Mouse (Mus musculus): ENCODE data around the gene Ccdc149. TPM values are rescaled to one million over a fixed set of nuclear protein-coding genes. Genes with fewer than 3 reads are reported as not detected.

Gene Ccdc149
- total and polyA plus RNA-seq, 3 experiments = not detected

GRCm38 (mm10) chr5:52449187-52449586 lies 22.1 kb downstream of the Ccdc149 start:
- DNase-seq (ENCODE audit: low read depth, low spot score) = no peak
- Histone ChIP-seq H3K4me1 (ENCODE audit: control insufficient read depth in 1 of 2, insufficient read depth in 2 of 2, low read length in 2 of 2) (no peaks in the 10 kb centered on the region), H3K36me3 (ENCODE audit: control insufficient read depth in 1 of 2, insufficient read depth in 2 of 2, low read length in 2 of 2) (no peaks in the 10 kb centered on the region), H3K27ac (ENCODE audit: control insufficient read depth, low read depth, low read length) (no peak overlapping the region), H3K9me3 (replicated peaks; ENCODE audit: insufficient read depth, low read length) (no peaks in the 10 kb centered on the region), H3K27me3 (ENCODE audit: control insufficient read depth in 1 of 2, insufficient read depth in 2 of 2, low read length in 2 of 2) (no peaks in the 10 kb centered on the region), H3K9ac (ENCODE audit: control insufficient read depth, low read depth, low read length, poor library complexity, severe bottlenecking) (no peak overlapping the region), H3K4me3 (ENCODE audit: control insufficient read depth in 1 of 2, insufficient read depth in 1 of 2, low read depth in 2 of 2, low read length in 2 of 2) (no peak overlapping the region), H3K79me2 (ENCODE audit: control insufficient read depth, insufficient read depth, low read length, poor library complexity) (no peaks in the 10 kb centered on the region)
- no peak for TF ChIP-seq ZMIZ1 (IDR thresholded peaks at IDR 0.05; ENCODE audit: low read depth, low read length)
- no peak for TF ChIP-seq HCFC1 (IDR thresholded peaks at IDR 0.05; ENCODE audit: low read depth, low read length)
- no peak for TF ChIP-seq ELF1 (IDR thresholded peaks at IDR 0.05; ENCODE audit: low read depth, low read length)
- no peak for TF ChIP-seq RAD21 (IDR thresholded peaks at IDR 0.05; ENCODE audit: low read depth, low read length)
- TF ChIP-seq UBTF (IDR thresholded peaks at IDR 0.05; ENCODE audit: borderline replicate concordance, insufficient read depth, low read depth, low read length) = no peak
- no peak for TF ChIP-seq RCOR1 (IDR thresholded peaks at IDR 0.05; ENCODE audit: low read depth, low read length)
- TF ChIP-seq ETS1 (IDR thresholded peaks at IDR 0.05; ENCODE audit: low read depth, low read length) = no peak
- TF ChIP-seq BHLHE40 (IDR thresholded peaks at IDR 0.05; ENCODE audit: borderline replicate concordance, low read depth, low read length) = no peak
- no peak for TF ChIP-seq TCF12 (IDR thresholded peaks at IDR 0.05; ENCODE audit: low read depth, low read length)
- no peak for TF ChIP-seq ZKSCAN1 (IDR thresholded peaks at IDR 0.05; ENCODE audit: low read depth, low read length)
- no peak for TF ChIP-seq MAFK (IDR thresholded peaks at IDR 0.05; ENCODE audit: borderline replicate concordance, low read depth, low read length)
- TF ChIP-seq JUND (IDR thresholded peaks at IDR 0.05; ENCODE audit: low read depth, low read length) = no peak
- no peak for TF ChIP-seq MYC (IDR thresholded peaks at IDR 0.05; ENCODE audit: low read depth, low read length)
- TF ChIP-seq SIN3A (IDR thresholded peaks at IDR 0.05; ENCODE audit: low read length) = no peak

- Histone ChIP-seq H3K27me3 (ENCODE audit: control insufficient read depth in 1 of 2, insufficient read depth in 2 of 2, low read length in 2 of 2) (no peaks in the 10 kb centered on the region), H3K79me2 (ENCODE audit: control insufficient read depth, insufficient read depth, low read length, poor library complexity) (no peaks in the 10 kb centered on the region), H3K36me3 (ENCODE audit: control insufficient read depth in 1 of 2, insufficient read depth in 2 of 2, low read length in 2 of 2) (no peaks in the 10 kb centered on the region), H3K4me1 (ENCODE audit: control insufficient read depth in 1 of 2, insufficient read depth in 2 of 2, low read length in 2 of 2) (no peaks in the 10 kb centered on the region), H3K4me3 (ENCODE audit: control insufficient read depth in 1 of 2, insufficient read depth in 1 of 2, low read depth in 2 of 2, low read length in 2 of 2) (no peak overlapping the region), H3K9ac (ENCODE audit: control insufficient read depth, low read depth, low read length, poor library complexity, severe bottlenecking) (no peak overlapping the region), H3K9me3 (replicated peaks; ENCODE audit: insufficient read depth, low read length) (no peaks in the 10 kb centered on the region), H3K27ac (ENCODE audit: control insufficient read depth, low read depth, low read length) (no peak overlapping the region)
- TF ChIP-seq MAFK (IDR thresholded peaks at IDR 0.05; ENCODE audit: borderline replicate concordance, low read depth, low read length) = no peak
- no peak for TF ChIP-seq UBTF (IDR thresholded peaks at IDR 0.05; ENCODE audit: borderline replicate concordance, insufficient read depth, low read depth, low read length)
- TF ChIP-seq USF1 (IDR thresholded peaks at IDR 0.05; ENCODE audit: low read depth, low read length) = no peak
- TF ChIP-seq POLR2AphosphoS2 (IDR thresholded peaks at IDR 0.05; ENCODE audit: low read length) = no peak
- TF ChIP-seq HCFC1 (IDR thresholded peaks at IDR 0.05; ENCODE audit: low read depth, low read length) = no peak
- no peak for TF ChIP-seq GATA1 (IDR thresholded peaks at IDR 0.05; ENCODE audit: low read depth, low read length)
- no peak for TF ChIP-seq MAZ (IDR thresholded peaks at IDR 0.05; ENCODE audit: low read depth, low read length)
- TF ChIP-seq RAD21 (IDR thresholded peaks at IDR 0.05; ENCODE audit: low read depth, low read length) = no peak
- TF ChIP-seq NRF1 (IDR thresholded peaks at IDR 0.05; ENCODE audit: insufficient read depth, low read depth, low read length, poor library complexity, severe bottlenecking) = no peak
- no peak for TF ChIP-seq SIN3A (IDR thresholded peaks at IDR 0.05; ENCODE audit: low read length)
- no peak for TF ChIP-seq POLR2A (IDR thresholded peaks at IDR 0.05; ENCODE audit: control insufficient read depth in 1 of 2, insufficient read depth in 1 of 2, low read depth in 1 of 2, low read length in 2 of 2, poor library complexity in 1 of 2)
- no peak for TF ChIP-seq RCOR1 (IDR thresholded peaks at IDR 0.05; ENCODE audit: low read depth, low read length)
- no peak for TF ChIP-seq TCF12 (IDR thresholded peaks at IDR 0.05; ENCODE audit: low read depth, low read length)
- TF ChIP-seq CHD2 (IDR thresholded peaks at IDR 0.05; ENCODE audit: low read length) = no peak
- TF ChIP-seq MYC (IDR thresholded peaks at IDR 0.05; ENCODE audit: low read depth, low read length) = no peak
- TF ChIP-seq CTCF (IDR thresholded peaks at IDR 0.05 in 2 of 3, conservative IDR thresholded peaks at IDR 0.05 in 1 of 3; ENCODE audit: control insufficient read depth in 1 of 3, insufficient read depth in 1 of 3, low read depth in 2 of 3, low read length in 3 of 3, poor library complexity in 1 of 3, severe bottlenecking in 1 of 3) = no peak
- TF ChIP-seq ZC3H11A (IDR thresholded peaks at IDR 0.05; ENCODE audit: low read depth, low read length) = no peak
- no peak for DNase-seq (ENCODE audit: low read depth, low spot score)
Measured at GRCm38 (mm10) chr5:52440278-52440677, 31.0 kb downstream of the Ccdc149 start.

All from MEL (cell line).